Mouse (Mus musculus): ENCODE data around the gene Ripor3.

DNA sequence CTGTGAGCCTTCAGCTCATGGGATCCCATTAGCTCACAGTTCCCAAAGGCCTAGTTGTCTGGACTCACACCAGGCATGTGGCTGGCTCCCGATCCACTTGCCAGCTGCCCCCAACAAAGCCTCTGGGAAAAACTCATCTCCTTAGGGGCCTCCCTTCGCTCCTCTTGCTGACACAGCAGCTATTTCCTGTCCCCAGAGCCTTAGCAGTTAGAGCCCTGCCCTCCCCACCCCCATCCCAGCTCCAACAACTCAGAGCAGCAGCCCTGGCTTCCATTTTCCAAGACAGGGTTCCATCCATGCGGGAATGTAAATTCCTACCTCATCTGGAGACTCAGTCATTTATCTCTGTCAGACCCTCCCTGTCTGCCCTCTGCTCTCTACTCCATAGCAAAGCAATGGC lies 26.6 kb upstream of the Ripor3 start:
- TF ChIP-seq CTCF (IDR thresholded peaks at IDR 0.05; ENCODE audit: extremely low read depth, insufficient read depth, insufficient read length, insufficient replicate concordance) = no peak
- TF ChIP-seq POLR2A (IDR thresholded peaks at IDR 0.05; ENCODE audit: low read depth, low read length) = no peak

Measured in spleen, adult 2 months (tissue).